Mouse (Mus musculus) bone marrow macrophage, adult 2 months (primary cell): ENCODE data around the gene Duxbl2.
"Not testable (repeated sequence)": the region's sequence is repeated elsewhere in the genome, so short reads cannot be mapped to it uniquely, and the experiment has no call there.

ENCODE experiments used
- CTCF ChIP-seq: IDR thresholded peaks from 2 replicates; pipeline ENCODE4 v1.5.1; 2012; ENCODE audit warnings: low read depth, mild to moderate bottlenecking, low read length, moderate library complexity
- POLR2A ChIP-seq: IDR thresholded peaks from 2 replicates; pipeline ENCODE4 v1.6.1; 2012; ENCODE audit warnings: mild to moderate bottlenecking, low read depth, low read length, borderline replicate concordance

DNA sequence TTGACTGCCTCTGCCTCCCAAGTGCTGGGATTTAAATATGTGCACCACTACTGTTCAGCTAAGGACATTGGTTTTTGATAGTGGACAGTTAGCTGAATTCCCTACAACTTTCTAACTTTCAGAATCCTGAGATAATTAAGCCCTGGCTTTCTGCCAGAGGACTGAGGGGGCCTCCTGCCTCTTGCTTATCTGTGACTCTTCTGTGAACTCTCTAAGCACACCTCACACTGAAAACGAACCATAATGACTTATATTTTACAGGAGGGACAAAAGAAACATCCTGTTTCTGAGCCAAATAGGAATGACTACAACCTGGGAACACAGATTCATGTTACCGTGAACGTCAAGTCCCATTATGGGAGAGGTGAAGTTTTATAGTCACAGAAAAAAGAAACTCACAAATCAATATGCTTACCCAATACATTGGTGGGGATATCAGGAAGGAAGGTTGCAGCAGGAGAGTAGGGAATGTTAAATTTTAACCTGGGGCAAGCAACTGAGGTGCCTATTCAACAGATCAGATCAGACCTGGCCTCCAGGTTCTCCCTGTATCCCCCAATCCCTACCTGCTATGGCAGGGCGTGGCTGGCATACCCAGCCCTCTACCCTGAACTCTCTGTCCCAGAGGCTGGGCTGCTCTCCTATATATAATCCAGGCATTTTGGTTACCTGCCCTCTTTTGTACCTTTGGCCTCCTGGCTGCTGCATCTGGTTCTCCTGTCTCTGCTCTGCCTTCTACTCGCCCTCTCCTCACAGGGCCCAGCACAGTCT is 41.3 kb upstream of the Duxbl2 start:
- not testable (repeated sequence) for TF ChIP-seq CTCF, POLR2A
